Mouse (Mus musculus) neutrophil, adult 65 days (primary cell): Measurements from ENCODE around the gene Ptcd3. TPM values are rescaled to one million over a fixed set of nuclear protein-coding genes. Genes with fewer than 3 reads are reported as not detected.

Source experiments
- total RNA-seq: library from RNA; stranded (reverse); gene quantifications from 2 replicates; pipeline ENCODE4 v1.2.4, GENCODE M21; 2023

Gene Ptcd3
- 37.8 and 38.0 TPM in 2 replicates for total RNA-seq

GRCm38 (mm10) chr6:71908481-71909381 is at the start of gene Ptcd3, which contains the start of gene Polr1a:
Ptcd3 (minus strand) TSS chr6:71908750.
Polr1a (plus strand) TSS chr6:71909053.

GRCm38 (mm10) chr6:71830690-71831580 is 77.6 kb downstream of the Ptcd3 start, which contains the start of gene Immt:
Immt (plus strand) TSS chr6:71831331.

Other genes with a start within 250 kb of the Ptcd3 start
- 0.11 TPM in 1 of 2 replicates, not detected in the other for gene Reep1, start 201.2 kb downstream of the Ptcd3 start, total RNA-seq
- gene Mrpl35, start 81.8 kb downstream of the Ptcd3 start, total RNA-seq, result 7.7 and 10.5 TPM in 2 replicates
- 44.8 and 45.8 TPM in 2 replicates for gene Immt, start 77.4 kb downstream of the Ptcd3 start, total RNA-seq
- 41.0 and 53.4 TPM in 2 replicates for gene Polr1a, start 303 bp upstream of the Ptcd3 start, total RNA-seq
- gene St3gal5, start 188.8 kb upstream of the Ptcd3 start, total RNA-seq, result 354 and 381 TPM in 2 replicates